Mouse (Mus musculus) forebrain, embryonic 12.5 days (tissue): ENCODE data around the gene Hhex. TPM values are rescaled to one million over a fixed set of nuclear protein-coding genes. Genes with fewer than 3 reads are reported as not detected.

Experiments used
- ATAC-seq: fragments of 200-750 bp; cut with Nextera tagmentation; 2 replicates; pipeline ENCODE4 v1.8.0; 2017; ENCODE audit warnings: moderate TSS enrichment; ENCODE audit not compliant: low FRiP score
- H3K27ac ChIP-seq: fragments of 300-500 bp; sonication (generic); 2 replicates; pipeline ENCODE4 v1.5.1; 2016; ENCODE audit warnings: mild to moderate bottlenecking
- H3K27me3 ChIP-seq: fragments of 300-500 bp; sonication (generic); 2 replicates; pipeline ENCODE4 v1.6.1; 2016; ENCODE audit warnings: mild to moderate bottlenecking
- H3K36me3 ChIP-seq: fragments of 300-500 bp; sonication (generic); replicated peaks from 2 replicates; pipeline ENCODE4 v1.6.1; 2016; ENCODE audit warnings: mild to moderate bottlenecking
- H3K4me1 ChIP-seq: fragments of 300-500 bp; sonication (generic); 2 replicates; pipeline ENCODE4 v1.6.1; 2016
- H3K4me2 ChIP-seq: fragments of 300-500 bp; sonication (generic); 2 replicates; pipeline ENCODE4 v1.6.1; 2016; ENCODE audit warnings: mild to moderate bottlenecking, moderate library complexity
- H3K4me3 ChIP-seq: fragments of 300-500 bp; sonication (generic); replicated peaks from 2 replicates; pipeline ENCODE4 v1.5.1; 2016; ENCODE audit warnings: mild to moderate bottlenecking
- H3K9ac ChIP-seq: fragments of 300-500 bp; sonication (generic); 2 replicates; pipeline ENCODE4 v1.6.1; 2016; ENCODE audit warnings: mild to moderate bottlenecking
- H3K9me3 ChIP-seq: fragments of 300-500 bp; sonication (generic); 2 replicates; pipeline ENCODE4 v1.6.1; 2016
- WGBS: fragments of 180-500 bp; shearing (Covaris S2); methylation state at CpG from one replicate; pipeline ENCODE4 v1.1.7; 2016; 5-methylcytosine and 5-hydroxymethylcytosine counted together
- polyA plus RNA-seq: library from polyadenylated mRNA; unstranded; fragments of >200 nt; fragmentation: Nextera tagmentation; extraction: Ambion mirVana; gene quantifications from 2 replicates; pipeline ENCODE4 v1.2.1, GENCODE M21; 2016

The Hhex gene
- polyA plus RNA-seq, 1 experiment from 2014 or later, result 4.8 TPM

- Histone ChIP-seq H3K4me1 (no peaks in the 10 kb centered on the region), H3K27ac (no peak overlapping the region), H3K27me3 (no peaks in the 10 kb centered on the region), H3K9ac (no peak overlapping the region), H3K4me2 (no peak overlapping the region), H3K9me3 (no peaks in the 10 kb centered on the region), H3K36me3 (no peaks in the 10 kb centered on the region), H3K4me3 (no peak overlapping the region)
- no peak for ATAC-seq
- WGBS, result 80% methylated on average over 3 of the region's 3 CpGs
These were observed 31.8 kb downstream of the Hhex start for GRCm38 (mm10) chr19:37466403-37466802.

- no peaks in the 10 kb centered on the region for H3K4me1 ChIP-seq
- no peaks in the 10 kb centered on the region for H3K36me3 ChIP-seq
- no peak overlapping the region for H3K4me2 ChIP-seq
- H3K9ac ChIP-seq, result no peak overlapping the region
- no peaks in the 10 kb centered on the region for H3K27me3 ChIP-seq
- H3K27ac ChIP-seq, result no peak overlapping the region
- H3K4me3 ChIP-seq, result no peak overlapping the region
- H3K9me3 ChIP-seq, result no peaks in the 10 kb centered on the region
- no peak for ATAC-seq
- WGBS, result 94% methylated on average over 5 of the region's 5 CpGs
These were observed 32.4 kb downstream of the Hhex start for GRCm38 (mm10) chr19:37466978-37467377.

GRCm38 (mm10) chr19:37468841-37469566, 34.4 kb downstream of the Hhex start:
- 69% methylated on average over 6 of the region's 6 CpGs for WGBS
- no peaks in the 10 kb centered on the region for H3K4me1 ChIP-seq
- H3K27ac ChIP-seq, result no peak overlapping the region
- no peaks in the 10 kb centered on the region for H3K27me3 ChIP-seq
- no peak overlapping the region for H3K4me3 ChIP-seq
- no peak overlapping the region for H3K4me2 ChIP-seq
- no peaks in the 10 kb centered on the region for H3K36me3 ChIP-seq
- no peaks in the 10 kb centered on the region for H3K9me3 ChIP-seq
- H3K9ac ChIP-seq, result no peak overlapping the region
- no peak for ATAC-seq

- WGBS, result 93% methylated on average over 4 of the region's 4 CpGs
- H3K4me2 ChIP-seq, result no peak overlapping the region
- no peaks in the 10 kb centered on the region for H3K4me1 ChIP-seq
- H3K9me3 ChIP-seq, result no peaks in the 10 kb centered on the region
- H3K27ac ChIP-seq, result no peak overlapping the region
- no peak overlapping the region for H3K9ac ChIP-seq
- H3K27me3 ChIP-seq, result no peaks in the 10 kb centered on the region
- no peak for ATAC-seq
- H3K4me3 ChIP-seq, result no peak overlapping the region
- no peaks in the 10 kb centered on the region for H3K36me3 ChIP-seq
These were observed 37.1 kb downstream of the Hhex start for GRCm38 (mm10) chr19:37471680-37472079.

GRCm38 (mm10) chr19:37472589-37472988, 38.0 kb downstream of the Hhex start:
- Histone ChIP-seq H3K9ac (no peak overlapping the region), H3K4me1 (no peaks in the 10 kb centered on the region), H3K27ac (no peak overlapping the region), H3K4me3 (no peak overlapping the region), H3K27me3 (no peaks in the 10 kb centered on the region), H3K4me2 (no peak overlapping the region), H3K36me3 (no peaks in the 10 kb centered on the region), H3K9me3 (no peaks in the 10 kb centered on the region)
- 83% methylated on average over 3 of the region's 3 CpGs for WGBS
- no peak for ATAC-seq

- Histone ChIP-seq H3K4me3 (no peak overlapping the region), H3K4me2 (no peak overlapping the region), H3K36me3 (no peaks in the 10 kb centered on the region), H3K4me1 (no peaks in the 10 kb centered on the region), H3K9ac (no peak overlapping the region), H3K9me3 (no peaks in the 10 kb centered on the region), H3K27me3 (no peaks in the 10 kb centered on the region), H3K27ac (no peak overlapping the region)
- ATAC-seq, result no peak
- 84% methylated on average over 8 of the region's 8 CpGs for WGBS
These were observed 47.1 kb downstream of the Hhex start for GRCm38 (mm10) chr19:37481704-37482103.

GRCm38 (mm10) chr19:37482556-37483187, 48.1 kb downstream of the Hhex start:
- no peak overlapping the region for H3K4me3 ChIP-seq
- no peaks in the 10 kb centered on the region for H3K4me1 ChIP-seq
- no peak overlapping the region for H3K27ac ChIP-seq
- no peak for ATAC-seq
- H3K36me3 ChIP-seq, result no peaks in the 10 kb centered on the region
- no peak overlapping the region for H3K4me2 ChIP-seq
- H3K9ac ChIP-seq, result no peak overlapping the region
- WGBS, result 89% methylated on average over 14 of the region's 14 CpGs
- no peaks in the 10 kb centered on the region for H3K9me3 ChIP-seq
- no peaks in the 10 kb centered on the region for H3K27me3 ChIP-seq

- Histone ChIP-seq H3K9me3 (no peaks in the 10 kb centered on the region), H3K36me3 (no peaks in the 10 kb centered on the region), H3K4me1 (no peaks in the 10 kb centered on the region), H3K4me3 (no peak overlapping the region), H3K27ac (no peak overlapping the region), H3K4me2 (no peak overlapping the region), H3K27me3 (no peaks in the 10 kb centered on the region), H3K9ac (no peak overlapping the region)
- no peak for ATAC-seq
- 90% methylated on average over 6 of the region's 6 CpGs for WGBS
These were observed 50.2 kb downstream of the Hhex start for GRCm38 (mm10) chr19:37484787-37485186.

- H3K27ac ChIP-seq, result no peak overlapping the region
- 84% methylated on average over 6 of the region's 6 CpGs for WGBS
- no peaks in the 10 kb centered on the region for H3K36me3 ChIP-seq
- no peaks in the 10 kb centered on the region for H3K27me3 ChIP-seq
- no peak overlapping the region for H3K4me3 ChIP-seq
- H3K4me1 ChIP-seq, result no peaks in the 10 kb centered on the region
- no peak overlapping the region for H3K4me2 ChIP-seq
- no peak for ATAC-seq
- H3K9ac ChIP-seq, result no peak overlapping the region
- no peaks in the 10 kb centered on the region for H3K9me3 ChIP-seq
These were observed 52.2 kb downstream of the Hhex start for GRCm38 (mm10) chr19:37486801-37487200.

- 89% methylated on average over 5 of the region's 5 CpGs for WGBS
- no peaks in the 10 kb centered on the region for H3K36me3 ChIP-seq
These were observed 53.3 kb downstream of the Hhex start for GRCm38 (mm10) chr19:37487811-37488475.

GRCm38 (mm10) chr19:37488608-37489262, 54.1 kb downstream of the Hhex start:
- Histone ChIP-seq H3K36me3 (no peaks in the 10 kb centered on the region), H3K27ac (no peak overlapping the region), H3K4me2 (no peak overlapping the region), H3K27me3 (no peaks in the 10 kb centered on the region), H3K9ac (no peak overlapping the region), H3K4me1 (no peaks in the 10 kb centered on the region), H3K4me3 (no peak overlapping the region), H3K9me3 (no peaks in the 10 kb centered on the region)
- no peak for ATAC-seq
- WGBS, result 69% methylated on average over 7 of the region's 7 CpGs

More at GRCm38 (mm10) chr19:37487811-37488475, 53.3 kb downstream of the Hhex start:
- Histone ChIP-seq H3K27me3 (no peaks in the 10 kb centered on the region), H3K9me3 (no peaks in the 10 kb centered on the region), H3K9ac (no peak overlapping the region), H3K27ac (no peak overlapping the region), H3K4me1 (no peaks in the 10 kb centered on the region), H3K4me2 (no peak overlapping the region), H3K4me3 (no peak overlapping the region)
- no peak for ATAC-seq
